Mouse (Mus musculus) brain, embryonic 14.5 days (tissue): ENCODE results near the gene Tuba1c.

Experiments used
- CTCF ChIP-seq: fragments of 200-500 bp; IDR thresholded peaks from 2 replicates; pipeline ENCODE4 v1.5.1; 2012; ENCODE audit warnings: inconsistent platforms, mild to moderate bottlenecking, moderate library complexity, borderline replicate concordance; ENCODE audit not compliant: insufficient read depth, insufficient read length; ENCODE audit errors: extremely low read depth
- POLR2A ChIP-seq: fragments of 200-500 bp; IDR thresholded peaks from 2 replicates; pipeline ENCODE4 v1.6.1; 2012; ENCODE audit warnings: mild to moderate bottlenecking, inconsistent platforms, borderline replicate concordance; ENCODE audit not compliant: poor library complexity, insufficient read depth, insufficient read length, severe bottlenecking; ENCODE audit errors: extremely low read depth

DNA sequence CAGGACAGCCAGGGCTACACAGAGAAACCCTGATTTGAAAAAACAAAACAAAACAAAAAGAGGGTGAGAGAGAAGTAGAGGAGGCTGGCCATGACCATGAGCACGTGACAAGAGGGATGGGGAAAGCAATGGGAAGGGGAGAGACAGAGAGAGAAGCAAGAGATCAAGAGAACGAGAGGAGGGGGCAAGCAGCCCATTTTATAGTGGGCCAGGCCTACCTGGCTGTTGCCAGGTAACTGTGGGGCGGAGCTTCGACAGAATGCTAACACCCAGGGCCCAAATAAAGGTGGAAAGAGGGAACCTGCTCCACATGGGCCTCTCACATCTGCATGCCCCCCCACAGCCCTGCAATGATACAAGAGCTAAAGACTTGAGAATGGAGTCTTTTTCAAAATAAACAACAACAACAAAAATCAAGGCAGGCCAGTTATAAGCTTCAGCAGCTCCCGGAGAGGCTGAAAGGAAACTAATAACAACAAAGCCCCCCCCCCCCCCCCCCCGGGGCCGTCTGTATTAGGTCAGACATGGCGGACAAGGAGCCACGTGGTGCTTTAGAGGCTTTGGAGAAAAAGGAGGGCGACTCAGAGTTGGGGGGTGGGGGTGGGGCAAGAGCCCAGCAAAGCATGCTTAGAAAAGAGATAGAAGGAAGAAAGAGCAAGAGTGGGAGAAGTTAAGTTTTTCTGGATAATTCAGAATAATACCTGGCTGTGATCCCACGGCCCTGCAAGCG lies 39.8 kb upstream of the Tuba1c start:
- no peak for TF ChIP-seq POLR2A
- no peak for TF ChIP-seq CTCF
